Mouse (Mus musculus) G1E (cell line): ENCODE data around the gene Olfr1101.

Experiments used
- CTCF ChIP-seq: IDR thresholded peaks from 2 replicates; pipeline ENCODE4 v1.5.1; 2012; ENCODE audit warnings: low read depth, low read length, inconsistent platforms, mixed read lengths
- GATA1 ChIP-seq: IDR thresholded peaks from 2 replicates; pipeline ENCODE4 v1.6.1; 2012; ENCODE audit warnings: borderline replicate concordance, low read length, inconsistent platforms, mixed read lengths
- TAL1 ChIP-seq: conservative IDR thresholded peaks from 2 replicates; pipeline ENCODE4 v1.6.1; 2012; ENCODE audit warnings: low read depth, low read length, inconsistent platforms, mixed read lengths

- TF ChIP-seq TAL1 (no peak), CTCF (no peak), GATA1 (no peak)
Observed at GRCm38 (mm10) chr2:86960593-86960992, 30.4 kb downstream of the Olfr1101 start, which contains the start of gene Olfr1099.
